Mouse (Mus musculus) spleen, adult 2 months (tissue): Measurements from ENCODE around the gene Smoc1.

Experiments
- CTCF ChIP-seq: fragments of 200-500 bp; IDR thresholded peaks from 2 replicates; pipeline ENCODE4 v1.5.1; 2011; ENCODE audit warnings: mild to moderate bottlenecking, inconsistent platforms; ENCODE audit not compliant: insufficient read depth, insufficient read length, insufficient replicate concordance; ENCODE audit errors: extremely low read depth
- POLR2A ChIP-seq: fragments of 200-500 bp; IDR thresholded peaks from 2 replicates; pipeline ENCODE4 v1.6.1; 2011; ENCODE audit warnings: low read depth, low read length, inconsistent platforms

DNA sequence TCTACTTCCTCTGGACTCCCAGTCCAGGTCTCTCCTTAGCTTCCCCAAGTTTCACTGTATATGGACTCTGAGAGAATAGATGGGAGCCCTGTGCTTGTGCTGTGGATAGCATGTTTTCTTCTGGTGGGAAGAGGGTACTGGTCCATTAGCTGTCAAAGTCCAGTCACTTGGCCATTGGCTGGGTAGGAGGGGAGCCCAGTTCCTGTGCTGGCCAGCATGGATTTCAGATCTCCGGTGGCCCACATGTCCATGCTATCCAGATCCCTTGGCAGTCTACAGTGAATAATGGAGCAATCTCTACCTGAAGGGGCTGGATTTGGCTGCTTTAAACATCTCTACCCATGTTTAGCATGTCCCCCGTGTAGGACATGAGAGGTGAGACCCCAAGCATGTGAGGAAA, 158.4 kb downstream of the Smoc1 start:
- TF ChIP-seq POLR2A = no peak
- TF ChIP-seq CTCF = no peak
